Mouse (Mus musculus) hindbrain, postnatal 0 days (tissue): ENCODE measurements around the gene 2210408I21Rik. TPM values are rescaled to one million over a fixed set of nuclear protein-coding genes. Genes with fewer than 3 reads are reported as not detected.

Source experiments
- ATAC-seq: fragments of 200-750 bp; cut with Nextera tagmentation; 2 replicates; pipeline ENCODE4 v1.8.0; 2017; ENCODE audit warnings: mild to moderate bottlenecking, moderate TSS enrichment, moderate library complexity
- DNase-seq: peaks from one replicate; pipeline ENCODE4 v3.0.0-alpha.2; 2015; ENCODE audit warnings: low spot score
- H3K27ac ChIP-seq: fragments of 300-500 bp; sonication (generic); 2 replicates; pipeline ENCODE4 v1.5.1; 2014; ENCODE audit warnings: mild to moderate bottlenecking
- H3K27me3 ChIP-seq: fragments of 300-500 bp; sonication (generic); 2 replicates; pipeline ENCODE4 v1.6.1; 2014; ENCODE audit warnings: low read length, mixed read lengths; ENCODE audit not compliant: insufficient read depth
- H3K36me3 ChIP-seq: fragments of 300-500 bp; sonication (generic); 2 replicates; pipeline ENCODE4 v1.6.1; 2014; ENCODE audit warnings: low read length, mixed read lengths; ENCODE audit not compliant: insufficient read depth
- H3K4me1 ChIP-seq: fragments of 300-500 bp; sonication (generic); 2 replicates; pipeline ENCODE4 v1.6.1; 2014; ENCODE audit warnings: antibody characterized with exemption, low read length, mixed read lengths; ENCODE audit not compliant: insufficient read depth
- H3K4me2 ChIP-seq: fragments of 300-500 bp; sonication (generic); 2 replicates; pipeline ENCODE4 v1.6.1; 2014; ENCODE audit warnings: low read depth, mild to moderate bottlenecking, low read length, moderate library complexity, mixed read lengths
- H3K4me3 ChIP-seq: fragments of 300-500 bp; sonication (generic); 2 replicates; pipeline ENCODE4 v1.5.1; 2014; ENCODE audit warnings: low read length
- H3K9ac ChIP-seq: fragments of 300-500 bp; sonication (generic); replicated peaks from 2 replicates; pipeline ENCODE4 v1.6.1; 2014; ENCODE audit warnings: mild to moderate bottlenecking, low read length, moderate library complexity, mixed read lengths
- H3K9me3 ChIP-seq: fragments of 300-500 bp; sonication (generic); 2 replicates; pipeline ENCODE4 v1.6.1; 2016; ENCODE audit warnings: low read length, mixed read lengths
- CTCF ChIP-seq: IDR thresholded peaks from 2 replicates; pipeline ENCODE4 v1.5.1; 2016; ENCODE audit warnings: antibody characterized with exemption, control low read depth, low read depth
- WGBS: fragments of 180-500 bp; shearing (Covaris S2); extraction: QIAGEN DNeasy Blood & Tissue Kit; methylation state at CpG from one replicate; pipeline ENCODE4 v1.1.7; 2014; 5-methylcytosine and 5-hydroxymethylcytosine counted together
- polyA plus RNA-seq: library from polyadenylated mRNA; unstranded; fragments of >200 nt; fragmentation: Nextera tagmentation; extraction: Ambion mirVana; gene quantifications from 2 replicates; pipeline ENCODE4 v1.2.1, GENCODE M21; 2015
- total RNA-seq: library from RNA; depleted of rRNA; stranded (reverse); fragments of >200 nt; gene quantifications from 2 replicates; pipeline ENCODE4 v1.2.3, GENCODE M21; 2014

2210408I21Rik gene
- total and polyA plus RNA-seq, 2 experiments from 2014 or later: 8.9 to 13.6 TPM

DNA sequence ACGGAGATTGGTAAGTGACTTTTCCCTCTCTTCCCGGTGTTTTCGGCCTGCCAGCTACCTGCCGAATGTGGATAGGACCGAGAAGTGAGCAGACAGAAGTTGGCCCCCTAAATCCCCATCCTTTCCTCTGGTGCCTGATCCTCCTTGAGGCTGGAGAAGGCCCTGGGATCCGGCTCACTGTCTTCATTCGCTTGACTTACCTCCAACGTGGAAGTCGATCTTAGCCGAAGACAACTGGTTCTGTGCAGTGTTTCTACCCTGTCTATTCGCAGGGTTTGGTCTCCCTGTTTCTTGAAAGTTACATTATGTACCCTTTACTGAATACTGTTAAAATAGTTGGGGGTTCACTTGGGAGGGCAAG, 261 bp downstream of the 2210408I21Rik start:
- Histone ChIP-seq H3K9ac (peak overlapping the region; percentile 84), H3K9me3 (no peaks in the 10 kb centered on the region), H3K27me3 (no peaks in the 10 kb centered on the region), H3K4me2 (peak overlapping the region; percentile 56), H3K36me3 (no peaks in the 10 kb centered on the region), H3K4me1 (no peaks in the 10 kb centered on the region; the same call in 1 of the 2 replicates), H3K27ac (peak overlapping the region; percentile 89), H3K4me3 (peak overlapping the region; percentile 86)
- DNase-seq (no peak), ATAC-seq (peak; percentile 83)
- WGBS: under 1% methylated on average over 11 of the region's 11 CpGs
- no peak for TF ChIP-seq CTCF

DNA sequence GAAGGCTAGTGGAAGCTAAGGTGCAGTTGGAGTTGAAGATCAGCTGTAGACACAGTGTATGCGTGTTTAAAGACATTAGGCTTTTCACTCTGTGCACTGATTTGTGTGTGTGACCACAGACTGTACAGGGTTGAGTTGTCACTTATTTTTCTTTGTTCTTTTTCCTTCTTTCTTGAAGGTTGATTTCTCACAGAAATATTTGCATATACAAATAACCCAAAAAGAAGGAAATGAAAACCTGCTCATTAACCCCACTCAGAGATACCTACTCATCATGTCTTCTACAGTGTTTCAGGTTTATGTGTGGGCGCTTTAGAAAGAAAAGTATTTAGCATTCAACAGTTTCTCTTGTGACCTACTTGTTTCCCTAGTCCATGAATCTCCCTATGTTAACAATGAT, 5.5 kb downstream of the 2210408I21Rik start:
- H3K4me3 ChIP-seq: no peak overlapping the region
- no peaks in the 10 kb centered on the region for H3K36me3 ChIP-seq
- no peak overlapping the region for H3K4me2 ChIP-seq
- no peaks in the 10 kb centered on the region for H3K9me3 ChIP-seq
- no peaks in the 10 kb centered on the region for H3K4me1 ChIP-seq
- H3K27me3 ChIP-seq: no peaks in the 10 kb centered on the region
- no peak for TF ChIP-seq CTCF
- H3K27ac ChIP-seq: no peak overlapping the region
- H3K9ac ChIP-seq: no peak overlapping the region
- DNase-seq: no peak
- no peak for ATAC-seq
- WGBS: 89% methylated on average over 2 of the region's 2 CpGs

DNA sequence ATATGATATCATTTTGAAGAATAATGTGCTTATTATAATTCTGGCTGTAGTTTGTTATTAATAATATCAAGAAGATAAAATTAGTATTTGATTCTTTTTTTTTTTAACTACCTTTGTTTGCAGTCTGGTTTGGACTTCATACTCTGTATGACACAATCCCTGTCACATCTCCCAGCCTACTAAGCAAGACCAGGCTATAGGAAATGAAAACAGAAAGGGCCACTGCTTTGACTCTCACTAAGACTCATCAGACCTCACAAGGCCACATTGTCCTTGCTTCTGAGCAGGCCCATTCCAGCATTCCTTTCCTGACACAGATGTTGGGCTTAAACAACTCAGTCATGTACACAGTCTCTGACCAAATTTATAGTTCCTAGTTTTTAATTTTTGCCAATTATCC, 42.6 kb downstream of the 2210408I21Rik start:
- DNase-seq (no peak), ATAC-seq (no peak)
- Histone ChIP-seq H3K4me3 (no peak overlapping the region), H3K27me3 (no peaks in the 10 kb centered on the region), H3K9ac (no peak overlapping the region), H3K9me3 (no peaks in the 10 kb centered on the region), H3K27ac (no peak overlapping the region), H3K36me3 (no peaks in the 10 kb centered on the region), H3K4me1 (no peaks in the 10 kb centered on the region), H3K4me2 (no peak overlapping the region)
- TF ChIP-seq CTCF: no peak

DNA sequence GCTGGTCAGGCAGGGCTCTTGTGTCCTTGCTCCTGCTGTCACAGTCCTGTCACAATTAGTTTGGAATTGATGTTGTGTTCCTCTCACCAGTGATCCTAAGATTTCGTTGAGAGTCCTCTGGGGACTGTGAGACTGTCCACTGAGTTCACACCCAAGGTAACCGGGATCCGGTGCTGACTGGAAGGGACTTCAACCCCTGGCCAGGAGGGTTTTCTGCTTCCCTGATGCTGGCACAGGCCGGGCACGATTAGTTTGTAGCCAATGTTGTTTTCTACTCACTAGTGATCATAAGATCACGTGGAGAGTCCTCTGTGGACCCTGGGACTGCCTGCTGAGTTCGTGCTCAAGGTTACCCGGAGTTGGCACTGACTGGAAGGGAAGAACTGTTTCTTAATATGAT, 55.3 kb downstream of the 2210408I21Rik start:
- DNase-seq (no peak), ATAC-seq (no peak)
- Histone ChIP-seq H3K4me3 (no peak overlapping the region), H3K36me3 (no peaks in the 10 kb centered on the region), H3K27me3 (no peaks in the 10 kb centered on the region), H3K27ac (no peak overlapping the region), H3K4me2 (no peak overlapping the region), H3K9ac (no peak overlapping the region), H3K9me3 (no peaks in the 10 kb centered on the region), H3K4me1 (no peaks in the 10 kb centered on the region)
- no peak for TF ChIP-seq CTCF
- WGBS: 91% methylated on average over 8 of the region's 8 CpGs

DNA sequence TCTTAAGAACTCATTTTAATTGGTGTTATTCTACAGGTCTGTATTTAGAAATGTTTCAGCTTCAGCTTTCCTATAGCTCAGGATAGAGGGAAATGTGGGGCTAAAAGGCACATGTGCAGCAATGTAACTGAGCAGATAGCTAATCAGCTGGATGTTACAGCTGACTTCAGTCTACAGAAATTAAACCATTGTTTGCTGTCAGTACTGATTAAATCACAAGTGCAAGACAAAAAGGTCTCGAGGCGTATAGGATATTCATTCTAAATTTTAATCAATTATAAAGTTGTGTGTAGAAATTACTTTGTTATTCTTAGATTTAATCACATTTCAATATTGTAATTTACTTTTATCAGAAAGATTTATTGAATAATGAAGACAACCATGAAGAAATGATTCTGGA, 56.9 kb downstream of the 2210408I21Rik start:
- 76% methylated on average over 2 of the region's 2 CpGs for WGBS
- Histone ChIP-seq H3K4me1 (no peaks in the 10 kb centered on the region), H3K27me3 (no peaks in the 10 kb centered on the region), H3K9ac (no peak overlapping the region), H3K4me2 (no peak overlapping the region), H3K36me3 (no peaks in the 10 kb centered on the region), H3K4me3 (no peak overlapping the region), H3K27ac (no peak overlapping the region), H3K9me3 (no peaks in the 10 kb centered on the region)
- no peak for TF ChIP-seq CTCF
- no peak for ATAC-seq
- DNase-seq: no peak

DNA sequence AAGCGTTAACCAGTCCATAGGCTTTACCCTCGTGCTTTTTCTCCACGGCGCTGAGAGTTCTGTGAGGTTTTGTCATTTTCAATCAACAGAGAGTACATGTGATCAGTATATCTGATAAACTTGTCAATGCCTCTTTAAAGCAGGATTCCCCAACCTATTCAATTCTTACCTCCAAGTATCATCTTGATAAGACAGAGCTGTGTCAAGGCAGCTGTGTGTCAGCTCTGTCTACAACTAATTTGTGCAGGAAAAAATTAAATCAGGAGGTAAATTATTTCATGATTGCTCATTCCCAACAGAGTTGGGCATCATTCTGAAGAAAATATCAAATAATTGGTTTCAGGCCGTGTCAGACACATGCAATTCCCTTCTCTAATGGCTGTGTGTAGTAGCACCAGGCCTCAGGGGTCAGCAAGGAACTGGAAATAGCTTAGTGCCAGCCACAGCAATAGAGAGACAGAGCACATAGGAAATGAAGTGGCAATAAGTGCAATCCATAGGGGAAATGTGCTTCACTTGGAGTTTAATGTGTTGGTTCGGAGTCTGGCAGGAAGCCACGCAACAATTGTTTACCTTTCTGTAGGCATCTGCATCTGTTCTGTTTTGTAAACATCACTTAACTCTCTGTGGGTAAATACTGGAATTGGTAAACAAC, 73.6 kb downstream of the 2210408I21Rik start:
- no peak overlapping the region for H3K27ac ChIP-seq
- 63% methylated on average over 7 of the region's 7 CpGs for WGBS
- no peaks in the 10 kb centered on the region for H3K9me3 ChIP-seq
- ATAC-seq (0 out of 2 replicates have a peak, but pooled peaks have one; percentile 21), DNase-seq (peak; percentile 10)
- no peak overlapping the region for H3K4me3 ChIP-seq
- H3K36me3 ChIP-seq: no peaks in the 10 kb centered on the region
- no peak overlapping the region for H3K9ac ChIP-seq
- TF ChIP-seq CTCF: no peak
- no peaks in the 10 kb centered on the region for H3K27me3 ChIP-seq
- H3K4me1 ChIP-seq: no peaks in the 10 kb centered on the region
- no peak overlapping the region for H3K4me2 ChIP-seq

DNA sequence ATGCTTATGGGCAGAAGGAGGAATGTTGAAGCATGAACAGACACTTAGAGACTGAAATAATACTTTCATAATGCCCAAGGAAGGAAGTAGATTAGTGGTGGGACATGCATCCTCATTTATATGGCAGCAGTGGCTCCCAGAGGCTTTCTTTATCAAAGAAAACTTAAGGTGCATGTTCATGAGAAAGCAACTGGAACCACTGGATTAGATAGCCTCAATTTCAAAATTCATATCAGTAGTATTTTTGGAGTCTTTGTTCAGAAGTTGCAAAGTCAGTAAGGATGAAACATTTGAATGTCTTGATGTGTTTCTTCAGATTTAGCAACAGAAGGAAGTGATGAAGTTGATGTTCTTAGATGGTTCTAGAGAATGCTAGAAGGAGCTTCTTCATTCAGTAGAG, 77.9 kb downstream of the 2210408I21Rik start:
- Histone ChIP-seq H3K9ac (no peak overlapping the region), H3K9me3 (no peaks in the 10 kb centered on the region), H3K27me3 (no peaks in the 10 kb centered on the region), H3K4me3 (no peak overlapping the region), H3K4me1 (no peaks in the 10 kb centered on the region), H3K27ac (no peak overlapping the region), H3K4me2 (no peak overlapping the region), H3K36me3 (no peaks in the 10 kb centered on the region)
- no peak for DNase-seq
- ATAC-seq: no peak
- TF ChIP-seq CTCF: no peak
